Mouse (Mus musculus) midbrain, embryonic 11.5 days (tissue): Measurements from ENCODE around the gene Fam222a. TPM values are rescaled to one million over a fixed set of nuclear protein-coding genes. Genes with fewer than 3 reads are reported as not detected.

ENCODE experiments used
- ATAC-seq: fragments of 200-750 bp; cut with Nextera tagmentation; 2 replicates; pipeline ENCODE4 v1.8.0; 2017; ENCODE audit warnings: moderate TSS enrichment, moderate library complexity; ENCODE audit not compliant: low FRiP score
- DNase-seq: peaks from one replicate; pipeline ENCODE4 v3.0.0; 2015; ENCODE audit warnings: low spot score; ENCODE audit errors: missing footprints
- H3K27ac ChIP-seq: fragments of 300-500 bp; sonication (generic); 2 replicates; pipeline ENCODE4 v1.5.1; 2014; ENCODE audit warnings: low read depth, low read length
- H3K27me3 ChIP-seq: fragments of 300-500 bp; sonication (generic); 2 replicates; pipeline ENCODE4 v1.6.1; 2014; ENCODE audit warnings: mild to moderate bottlenecking, low read length, moderate library complexity, mixed read lengths; ENCODE audit not compliant: control insufficient read depth, insufficient read depth
- H3K36me3 ChIP-seq: fragments of 300-500 bp; sonication (generic); 2 replicates; pipeline ENCODE4 v1.6.1; 2014; ENCODE audit warnings: mild to moderate bottlenecking, low read length, moderate library complexity, mixed read lengths; ENCODE audit not compliant: control insufficient read depth, insufficient read depth
- H3K4me1 ChIP-seq: fragments of 300-500 bp; sonication (generic); 2 replicates; pipeline ENCODE4 v1.6.1; 2014; ENCODE audit warnings: low read length; ENCODE audit not compliant: control insufficient read depth, insufficient read depth
- H3K4me2 ChIP-seq: fragments of 300-500 bp; sonication (generic); 2 replicates; pipeline ENCODE4 v1.6.1; 2014; ENCODE audit warnings: mild to moderate bottlenecking, moderate library complexity
- H3K4me3 ChIP-seq: fragments of 300-500 bp; sonication (generic); 2 replicates; pipeline ENCODE4 v1.5.1; 2014; ENCODE audit warnings: low read depth, low read length
- H3K9ac ChIP-seq: fragments of 300-500 bp; sonication (generic); 2 replicates; pipeline ENCODE4 v1.6.1; 2014; ENCODE audit warnings: low read length
- H3K9me3 ChIP-seq: fragments of 300-500 bp; sonication (generic); 2 replicates; pipeline ENCODE4 v1.6.1; 2016; ENCODE audit warnings: low read length; ENCODE audit not compliant: control insufficient read depth
- WGBS: fragments of 180-500 bp; shearing (Covaris S2); extraction: QIAGEN DNeasy Blood & Tissue Kit; methylation state at CpG from one replicate; pipeline ENCODE4 v1.1.7; 2014; 5-methylcytosine and 5-hydroxymethylcytosine counted together
- polyA plus RNA-seq: library from polyadenylated mRNA; unstranded; fragments of >200 nt; fragmentation: Nextera tagmentation; extraction: Ambion mirVana; gene quantifications from 2 replicates; pipeline ENCODE4 v1.2.1, GENCODE M21; 2014

Fam222a gene
- polyA plus RNA-seq = 5.8 and 6.7 TPM in 2 replicates

GRCm38 (mm10) chr5:114567565-114568197 is at the start of gene Fam222a:
TSS of gene Fam222a (plus strand) at chr5:114568016.
- Histone ChIP-seq H3K27me3 (peaks cover 9% of the 10 kb centered on the region; the same call in 1 of the 2 replicates), H3K9ac (peak within 1 kb of the TSS; percentile 87), H3K4me2 (peak within 1 kb of the TSS; percentile 94), H3K4me1 (peaks cover 38% of the 10 kb centered on the region), H3K27ac (peak within 1 kb of the TSS; percentile 91), H3K36me3 (no peaks in the 10 kb centered on the region), H3K9me3 (peaks cover 5% of the 10 kb centered on the region; the same call in 1 of the 2 replicates), H3K4me3 (peak within 1 kb of the TSS; percentile 75)
- under 1% methylated on average over 63 of the region's 72 CpGs for WGBS
- ATAC-seq (peak; percentile 66), DNase-seq (peak; percentile 98)

GRCm38 (mm10) chr5:114528355-114528754 is 39.5 kb upstream of the Fam222a start:
- H3K9ac ChIP-seq = no peak overlapping the region
- no peak for DNase-seq
- no peak overlapping the region for H3K4me2 ChIP-seq
- no peaks in the 10 kb centered on the region for H3K9me3 ChIP-seq
- no peaks in the 10 kb centered on the region for H3K36me3 ChIP-seq
- no peak for ATAC-seq
- H3K27ac ChIP-seq = no peak overlapping the region
- H3K4me1 ChIP-seq = no peaks in the 10 kb centered on the region
- no peaks in the 10 kb centered on the region for H3K27me3 ChIP-seq
- H3K4me3 ChIP-seq = no peak overlapping the region
- 85% methylated on average over 6 of the region's 6 CpGs for WGBS

GRCm38 (mm10) chr5:114530337-114530736 is 37.5 kb upstream of the Fam222a start:
- WGBS = 78% methylated on average over 6 of the region's 6 CpGs

GRCm38 (mm10) chr5:114532055-114532454 is 35.8 kb upstream of the Fam222a start:
- ATAC-seq = no peak
- WGBS = 81% methylated on average over 6 of the region's 6 CpGs
- peaks cover under 1% of the 10 kb centered on the region; the same call in 1 of the 2 replicates for H3K27me3 ChIP-seq

More at GRCm38 (mm10) chr5:114530337-114530736, 37.5 kb upstream of the Fam222a start:
- Histone ChIP-seq H3K27me3 (no peaks in the 10 kb centered on the region), H3K4me1 (no peaks in the 10 kb centered on the region), H3K27ac (no peak overlapping the region), H3K36me3 (no peaks in the 10 kb centered on the region), H3K9ac (no peak overlapping the region), H3K9me3 (no peaks in the 10 kb centered on the region), H3K4me2 (no peak overlapping the region), H3K4me3 (no peak overlapping the region)
- no peak for DNase-seq
- no peak for ATAC-seq

GRCm38 (mm10) chr5:114537308-114538020 is 30.4 kb upstream of the Fam222a start:
- Histone ChIP-seq H3K4me1 (peaks cover 13% of the 10 kb centered on the region), H3K9ac (peak overlapping the region; percentile 27; the same call in 1 of the 2 replicates), H3K4me2 (peak overlapping the region; percentile 26), H3K9me3 (peaks cover under 1% of the 10 kb centered on the region; the same call in 1 of the 2 replicates), H3K27me3 (peaks cover 4% of the 10 kb centered on the region; the same call in 1 of the 2 replicates), H3K36me3 (no peaks in the 10 kb centered on the region), H3K4me3 (peak overlapping the region; percentile 1; the same call in 1 of the 2 replicates), H3K27ac (no peak overlapping the region; the same call in 1 of the 2 replicates)
- 7% methylated on average over 26 of the region's 26 CpGs for WGBS
- ATAC-seq (peak; percentile 51), DNase-seq (peak; percentile 93)

More at GRCm38 (mm10) chr5:114532055-114532454, 35.8 kb upstream of the Fam222a start:
- no peaks in the 10 kb centered on the region for H3K36me3 ChIP-seq
- no peaks in the 10 kb centered on the region for H3K9me3 ChIP-seq
- DNase-seq = no peak
- H3K4me3 ChIP-seq = no peak overlapping the region
- no peak overlapping the region for H3K27ac ChIP-seq
- H3K9ac ChIP-seq = no peak overlapping the region
- no peak overlapping the region for H3K4me2 ChIP-seq
- H3K4me1 ChIP-seq = no peaks in the 10 kb centered on the region

- Histone ChIP-seq H3K27me3 (peaks cover 4% of the 10 kb centered on the region; the same call in 1 of the 2 replicates), H3K9ac (peak overlapping the region; percentile 27; the same call in 1 of the 2 replicates), H3K9me3 (peaks cover 2% of the 10 kb centered on the region; the same call in 1 of the 2 replicates), H3K4me2 (peak overlapping the region; percentile 26; the same call in 1 of the 2 replicates), H3K4me3 (peak overlapping the region; percentile 1; the same call in 1 of the 2 replicates), H3K4me1 (peaks cover 13% of the 10 kb centered on the region), H3K27ac (peak overlapping the region; percentile 14; the same call in 1 of the 2 replicates), H3K36me3 (no peaks in the 10 kb centered on the region)
- 22% methylated on average over 8 of the region's 8 CpGs for WGBS
- 0 out of 2 replicates have a peak, but pooled peaks have one; percentile 25 for ATAC-seq
- DNase-seq = peak; percentile 90
Measured at GRCm38 (mm10) chr5:114538021-114538405, 29.8 kb upstream of the Fam222a start.

- DNase-seq (no peak), ATAC-seq (no peak)
- H3K9me3 ChIP-seq = peaks cover 2% of the 10 kb centered on the region; the same call in 1 of the 2 replicates
- H3K4me1 ChIP-seq = peaks cover 13% of the 10 kb centered on the region
- no peak overlapping the region for H3K4me3 ChIP-seq
- WGBS = 39% methylated on average over 4 of the region's 4 CpGs
- H3K27ac ChIP-seq = no peak overlapping the region
- H3K27me3 ChIP-seq = peaks cover 4% of the 10 kb centered on the region; the same call in 1 of the 2 replicates
- no peak overlapping the region for H3K9ac ChIP-seq
- no peaks in the 10 kb centered on the region for H3K36me3 ChIP-seq
- no peak overlapping the region for H3K4me2 ChIP-seq
Measured at GRCm38 (mm10) chr5:114538752-114539151, 29.1 kb upstream of the Fam222a start.

GRCm38 (mm10) chr5:114539766-114540165 is 28.1 kb upstream of the Fam222a start:
- no peak for ATAC-seq
- no peak overlapping the region for H3K27ac ChIP-seq
- H3K9me3 ChIP-seq = peaks cover 2% of the 10 kb centered on the region; the same call in 1 of the 2 replicates
- H3K4me3 ChIP-seq = no peak overlapping the region
- H3K4me2 ChIP-seq = no peak overlapping the region
- 56% methylated on average over 6 of the region's 6 CpGs for WGBS
- no peaks in the 10 kb centered on the region for H3K36me3 ChIP-seq
- H3K4me1 ChIP-seq = peaks cover 13% of the 10 kb centered on the region
- H3K27me3 ChIP-seq = peaks cover 4% of the 10 kb centered on the region; the same call in 1 of the 2 replicates
- DNase-seq = no peak
- no peak overlapping the region for H3K9ac ChIP-seq
